Mouse (Mus musculus) neural tube, embryonic 14.5 days (tissue): Measurements from ENCODE around the gene Skp1a. TPM values are rescaled to one million over a fixed set of nuclear protein-coding genes. Genes with fewer than 3 reads are reported as not detected.
"Not testable (repeated sequence)": the region's sequence is repeated elsewhere in the genome, so short reads cannot be mapped to it uniquely, and the experiment has no call there.

Experiments
- ATAC-seq: fragments of 200-750 bp; cut with Nextera tagmentation; 2 replicates; pipeline ENCODE4 v1.8.0; 2017; ENCODE audit warnings: low read depth, mild to moderate bottlenecking, moderate TSS enrichment, moderate library complexity
- H3K27ac ChIP-seq: fragments of 300-500 bp; sonication (generic); 2 replicates; pipeline ENCODE4 v1.5.1; 2014; ENCODE audit warnings: low read depth, mild to moderate bottlenecking, control low read depth, low read length, moderate library complexity, mixed read lengths
- H3K27me3 ChIP-seq: fragments of 300-500 bp; sonication (generic); 2 replicates; pipeline ENCODE4 v1.6.1; 2014; ENCODE audit warnings: low read length; ENCODE audit not compliant: control insufficient read depth, insufficient read depth
- H3K36me3 ChIP-seq: fragments of 300-500 bp; sonication (generic); 2 replicates; pipeline ENCODE4 v1.6.1; 2014; ENCODE audit warnings: low read length, mixed read lengths; ENCODE audit not compliant: control insufficient read depth, insufficient read depth
- H3K4me1 ChIP-seq: fragments of 300-500 bp; sonication (generic); 2 replicates; pipeline ENCODE4 v1.6.1; 2014; ENCODE audit warnings: low read length; ENCODE audit not compliant: control insufficient read depth, insufficient read depth
- H3K4me2 ChIP-seq: fragments of 300-500 bp; sonication (generic); 2 replicates; pipeline ENCODE4 v1.6.1; 2014; ENCODE audit warnings: mild to moderate bottlenecking, low read depth, low read length, control low read depth
- H3K4me3 ChIP-seq: fragments of 300-500 bp; sonication (generic); 2 replicates; pipeline ENCODE4 v1.5.1; 2014; ENCODE audit warnings: low read depth, low read length, control low read depth, mixed read lengths
- H3K9ac ChIP-seq: fragments of 300-500 bp; sonication (generic); replicated peaks from 2 replicates; pipeline ENCODE4 v1.6.1; 2014; ENCODE audit warnings: low read depth, mild to moderate bottlenecking, control low read depth, low read length, mixed read lengths
- H3K9me3 ChIP-seq: fragments of 300-500 bp; sonication (generic); 2 replicates; pipeline ENCODE4 v1.6.1; 2016; ENCODE audit warnings: low read length; ENCODE audit not compliant: control insufficient read depth
- WGBS: fragments of 180-500 bp; shearing (Covaris S2); extraction: QIAGEN DNeasy Blood & Tissue Kit; methylation state at CpG from one replicate; pipeline ENCODE4 v1.1.7; 2014; 5-methylcytosine and 5-hydroxymethylcytosine counted together
- polyA plus RNA-seq: library from polyadenylated mRNA; unstranded; fragments of >200 nt; fragmentation: Nextera tagmentation; extraction: Ambion mirVana; gene quantifications from 2 replicates; pipeline ENCODE4 v1.2.1, GENCODE M21; 2014

Skp1a gene
- 1,044 and 1,145 TPM in 2 replicates for polyA plus RNA-seq

DNA sequence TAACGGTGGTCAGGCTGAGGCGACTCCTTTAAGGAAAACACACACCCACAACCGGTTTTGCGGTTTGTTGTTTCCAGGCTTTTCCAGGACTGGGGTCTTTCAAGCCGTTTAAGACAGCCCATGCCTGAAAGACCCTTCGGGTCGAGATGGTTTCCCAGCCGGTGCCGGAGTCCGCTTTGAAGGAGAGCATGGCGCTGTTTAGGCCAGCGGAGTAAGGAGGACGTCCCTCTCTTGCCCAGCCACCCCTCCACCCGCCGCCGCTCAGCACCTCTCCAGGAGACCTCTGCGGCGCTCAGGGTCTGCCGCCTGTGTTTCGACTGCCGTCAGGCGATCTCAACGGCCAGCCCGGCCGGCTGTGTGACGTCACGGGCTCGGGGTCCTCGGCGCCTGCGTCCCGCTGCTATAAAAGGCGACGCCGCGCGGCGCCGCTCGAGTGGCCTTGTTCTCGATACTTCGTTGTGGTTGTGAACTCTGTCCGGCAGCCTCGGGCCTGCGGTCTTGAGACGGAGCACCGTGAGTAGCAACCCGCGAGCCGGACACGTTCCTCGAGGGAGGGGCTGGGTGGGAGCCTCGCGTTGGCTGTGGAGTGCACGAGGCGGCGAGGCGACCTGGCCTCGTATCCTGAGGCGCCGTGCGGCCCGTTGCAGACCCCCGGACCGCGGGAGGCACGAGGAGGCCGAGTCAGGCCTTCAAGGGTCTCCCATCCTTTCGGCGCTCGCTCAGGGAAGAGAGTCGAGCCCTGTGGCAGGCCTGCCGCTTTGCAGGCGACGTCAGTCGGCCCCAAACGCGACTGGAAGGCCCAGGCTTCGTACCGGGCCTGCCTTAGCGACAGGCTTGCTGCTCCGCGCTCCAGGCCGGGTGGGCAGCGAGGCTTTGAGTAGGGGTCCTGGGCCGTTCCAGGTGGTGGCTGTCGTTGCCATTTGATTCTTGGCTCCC is at the start of gene Skp1a:
Skp1a (plus strand) TSS at position 390 of the 936 bp plus-strand sequence.
- H3K27me3 ChIP-seq = no peaks in the 10 kb centered on the region
- peak; percentile 91 for ATAC-seq
- under 1% methylated on average over 86 of the region's 87 CpGs for WGBS
- H3K9ac ChIP-seq = peak within 1 kb of the TSS; percentile 84
- peak within 1 kb of the TSS; percentile 72 for H3K4me3 ChIP-seq
- peaks cover 11% of the 10 kb centered on the region for H3K4me1 ChIP-seq
- no peaks in the 10 kb centered on the region for H3K36me3 ChIP-seq
- no peaks in the 10 kb centered on the region for H3K9me3 ChIP-seq
- H3K27ac ChIP-seq = peak within 1 kb of the TSS; percentile 95
- H3K4me2 ChIP-seq = peak within 1 kb of the TSS; percentile 87

DNA sequence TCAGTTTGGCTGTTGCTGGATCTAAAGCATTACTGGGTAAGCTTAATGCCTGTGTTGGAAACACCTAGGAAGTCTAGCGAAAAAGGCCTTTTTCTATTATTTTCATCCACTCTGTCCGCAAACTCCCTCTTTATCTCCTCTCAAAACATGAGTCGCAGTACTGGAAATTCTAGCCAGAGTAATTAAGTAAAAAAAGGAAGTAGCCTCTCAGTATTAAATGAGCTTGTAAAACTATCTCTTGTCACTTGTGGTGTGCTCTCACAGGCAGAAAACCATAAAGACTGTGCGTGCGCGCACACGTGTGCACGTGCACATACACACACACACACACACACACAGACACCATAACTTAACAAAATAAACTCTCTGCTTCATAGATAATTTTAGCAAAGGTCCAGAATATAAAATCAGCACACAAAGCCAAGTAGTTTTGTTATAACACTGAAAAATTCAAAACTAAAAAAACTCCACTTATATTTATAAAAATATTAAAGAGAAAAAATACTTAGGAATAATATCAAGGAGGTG is 35.2 kb upstream of the Skp1a start:
- not testable (repeated sequence) for H3K27ac ChIP-seq, H3K9me3 ChIP-seq, H3K36me3 ChIP-seq, H3K4me1 ChIP-seq, H3K9ac ChIP-seq, H3K4me3 ChIP-seq, H3K4me2 ChIP-seq, ATAC-seq, H3K27me3 ChIP-seq
- WGBS = 94% methylated on average over 8 of the region's 8 CpGs

DNA sequence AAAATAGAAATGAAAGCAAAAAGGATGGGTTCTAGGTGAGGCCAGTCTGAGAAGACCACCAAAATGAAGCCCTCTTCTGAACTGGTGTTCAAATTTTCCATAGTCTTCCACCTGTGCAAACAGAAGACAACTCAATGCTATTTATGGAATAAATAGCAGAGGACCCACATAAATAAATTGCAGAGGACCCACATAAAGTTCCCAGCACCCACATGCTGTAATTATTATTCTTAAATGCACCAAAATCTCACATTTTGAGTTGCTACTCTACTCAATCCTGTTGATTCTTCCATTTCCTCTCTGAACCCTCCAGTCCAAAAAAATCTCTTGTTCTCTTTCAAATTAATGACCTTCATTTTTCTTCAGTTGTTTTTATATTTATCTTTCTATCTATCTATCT is 17.9 kb upstream of the Skp1a start, which contains the start of gene Olfr1371:
Olfr1371 (minus strand) TSS at position 101 of the 400 bp plus-strand sequence.
- ATAC-seq = no peak
- Histone ChIP-seq H3K4me2 (no peak within 1 kb of the TSS), H3K9me3 (no peaks in the 10 kb centered on the region), H3K27ac (no peak within 1 kb of the TSS), H3K4me3 (no peak within 1 kb of the TSS), H3K9ac (no peak within 1 kb of the TSS), H3K36me3 (no peaks in the 10 kb centered on the region), H3K4me1 (no peaks in the 10 kb centered on the region), H3K27me3 (no peaks in the 10 kb centered on the region)

- Histone ChIP-seq H3K4me2 (no peak overlapping the region), H3K27me3 (no peaks in the 10 kb centered on the region), H3K36me3 (no peaks in the 10 kb centered on the region), H3K27ac (no peak overlapping the region), H3K4me3 (no peak overlapping the region), H3K9me3 (no peaks in the 10 kb centered on the region), H3K4me1 (0 out of 2 replicates have a peak, but pooled peaks cover 2% of the 10 kb centered on the region), H3K9ac (no peak overlapping the region)
- peak; percentile 72; the same call in 1 of the 2 replicates for ATAC-seq
- 12% methylated on average over 4 of the region's 4 CpGs for WGBS
Measured at GRCm38 (mm10) chr11:52220282-52220681, 11.5 kb upstream of the Skp1a start.

DNA sequence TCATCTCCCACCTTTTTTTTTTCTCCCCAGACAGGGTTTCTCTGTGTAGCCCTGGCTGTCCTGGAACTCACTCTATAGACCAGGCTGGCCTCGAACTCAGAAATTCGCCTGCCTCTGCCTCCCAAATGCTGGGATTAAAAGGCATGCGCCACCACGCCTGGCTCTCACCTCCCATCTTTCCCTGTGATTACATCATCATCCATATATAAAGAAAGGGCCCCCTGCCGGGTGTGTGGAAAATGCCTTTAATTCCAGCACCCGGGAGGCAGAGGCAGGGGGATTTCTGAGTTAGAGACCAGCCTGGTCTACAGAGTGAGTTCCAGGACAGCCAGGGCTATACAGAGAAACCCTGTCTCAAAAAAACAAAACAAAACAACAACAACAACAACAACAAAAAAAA is 9.9 kb upstream of the Skp1a start:
- not testable (repeated sequence) for H3K9ac ChIP-seq, H3K27ac ChIP-seq, H3K36me3 ChIP-seq, H3K27me3 ChIP-seq, H3K9me3 ChIP-seq, H3K4me1 ChIP-seq, H3K4me2 ChIP-seq, H3K4me3 ChIP-seq, ATAC-seq
- 90% methylated on average over 6 of the region's 6 CpGs for WGBS

- H3K27ac ChIP-seq = no peak overlapping the region
- no peak for ATAC-seq
- H3K4me3 ChIP-seq = no peak overlapping the region
- H3K4me2 ChIP-seq = no peak overlapping the region
- no peaks in the 10 kb centered on the region for H3K27me3 ChIP-seq
- 0 out of 2 replicates have a peak, but pooled peaks cover 2% of the 10 kb centered on the region for H3K4me1 ChIP-seq
- no peaks in the 10 kb centered on the region for H3K36me3 ChIP-seq
- H3K9me3 ChIP-seq = no peaks in the 10 kb centered on the region
- no peak overlapping the region for H3K9ac ChIP-seq
- 75% methylated on average over 6 of the region's 6 CpGs for WGBS
Measured at GRCm38 (mm10) chr11:52222891-52223290, 8.9 kb upstream of the Skp1a start.

GRCm38 (mm10) chr11:52223968-52224682 is 7.7 kb upstream of the Skp1a start:
- H3K4me3 ChIP-seq = no peak overlapping the region
- ATAC-seq = no peak
- no peak overlapping the region for H3K4me2 ChIP-seq
- no peaks in the 10 kb centered on the region for H3K27me3 ChIP-seq
- 15% methylated on average over 19 of the region's 19 CpGs for WGBS
- H3K9me3 ChIP-seq = no peaks in the 10 kb centered on the region
- H3K36me3 ChIP-seq = no peaks in the 10 kb centered on the region
- H3K27ac ChIP-seq = no peak overlapping the region
- H3K9ac ChIP-seq = no peak overlapping the region
- 0 out of 2 replicates have a peak, but pooled peaks cover 2% of the 10 kb centered on the region for H3K4me1 ChIP-seq

DNA sequence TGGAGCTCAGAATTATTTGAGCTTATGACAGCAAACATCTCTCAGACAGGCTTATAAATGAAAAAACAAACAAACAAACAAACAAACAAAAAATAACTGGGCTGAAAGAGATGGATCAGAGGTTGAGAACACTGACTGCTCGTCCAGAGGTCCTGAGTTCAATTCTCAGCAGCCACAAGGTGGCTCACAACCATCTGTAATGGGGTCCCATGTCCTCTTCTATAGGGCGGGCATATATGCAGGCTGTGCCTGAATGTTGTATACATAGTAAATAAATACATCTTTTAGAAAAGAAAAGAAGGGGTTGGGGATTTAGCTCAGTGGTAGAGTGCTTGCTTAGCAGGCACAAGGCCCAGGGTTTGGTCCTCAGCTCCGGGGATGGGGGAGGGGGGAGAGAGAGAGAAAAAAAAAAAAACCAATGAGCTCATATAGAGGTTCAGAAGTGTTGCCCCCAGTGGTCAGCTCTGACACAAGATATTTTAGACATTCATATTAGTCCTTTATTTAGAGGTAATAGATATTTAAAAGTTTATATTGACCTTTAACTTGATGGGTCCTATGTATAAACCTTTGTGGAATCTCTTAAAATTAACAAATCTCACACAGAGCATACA is 5.7 kb upstream of the Skp1a start:
- H3K9me3 ChIP-seq = no peaks in the 10 kb centered on the region
- H3K9ac ChIP-seq = no peak overlapping the region
- H3K4me2 ChIP-seq = no peak overlapping the region
- no peak overlapping the region for H3K27ac ChIP-seq
- peaks cover 5% of the 10 kb centered on the region for H3K4me1 ChIP-seq
- H3K36me3 ChIP-seq = no peaks in the 10 kb centered on the region
- ATAC-seq = no peak
- no peaks in the 10 kb centered on the region for H3K27me3 ChIP-seq
- 53% methylated on average over 3 of the region's 3 CpGs for WGBS
- no peak overlapping the region for H3K4me3 ChIP-seq
